Mouse (Mus musculus) left cerebral cortex, postnatal 36 days (tissue): ENCODE results near the gene Ets1. TPM values are rescaled to one million over a fixed set of nuclear protein-coding genes. Genes with fewer than 3 reads are reported as not detected.

ENCODE experiments used
- DNase-seq, 2 experiments: peaks; one replicate each; pipeline ENCODE4 v3.0.0; 2021 to 2022; ENCODE audit warnings: low spot score in 2 of 2, mixed read lengths in 1 of 2
- intact Hi-C: fragments of 180-260 bp; cut with DNase I; formaldehyde crosslinking; loops from one replicate; pipeline ENCODE4 v1.15.1; 2025
- total RNA-seq, 2 experiments: library from RNA; stranded (reverse); gene quantifications; 2 replicates each; pipeline ENCODE4 v1.2.3; 2021

The Ets1 gene
- total RNA-seq, 2 experiments from 2014 or later, result 11.5 to 11.6 TPM

DNA sequence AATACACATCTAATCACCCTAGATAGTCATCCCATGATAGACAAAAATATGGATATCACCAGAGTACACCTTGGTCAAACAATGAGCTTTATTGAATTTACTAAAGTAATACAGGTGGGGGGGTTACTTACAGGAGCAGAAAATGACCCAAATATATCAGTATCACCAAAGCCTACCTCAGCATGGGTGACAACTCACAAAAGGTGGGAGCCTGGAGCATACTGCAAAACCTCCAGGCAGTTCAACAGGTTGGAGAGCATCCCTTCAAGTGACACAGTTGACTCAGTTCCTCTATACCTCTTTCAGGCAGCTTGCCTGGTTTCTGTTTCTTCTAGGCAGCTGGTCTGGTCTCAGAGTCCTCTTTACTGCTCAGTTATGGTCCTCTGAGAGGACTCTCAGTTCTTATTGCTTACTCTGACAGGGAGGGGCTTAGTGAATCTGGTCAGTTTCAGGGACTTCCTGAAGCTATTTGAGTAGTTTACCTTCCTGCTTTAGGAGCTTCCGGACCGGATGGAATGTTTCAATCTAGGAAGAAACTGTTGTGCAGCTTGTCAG is 24.5 kb downstream of the Ets1 start:
- intact Hi-C loops, result no loop called here
- DNase-seq, result no peak

- DNase-seq, result no peak
- intact Hi-C loops, result no loop called here
Observed at GRCm38 (mm10) chr9:32661071-32661470, 25.1 kb downstream of the Ets1 start.

DNA sequence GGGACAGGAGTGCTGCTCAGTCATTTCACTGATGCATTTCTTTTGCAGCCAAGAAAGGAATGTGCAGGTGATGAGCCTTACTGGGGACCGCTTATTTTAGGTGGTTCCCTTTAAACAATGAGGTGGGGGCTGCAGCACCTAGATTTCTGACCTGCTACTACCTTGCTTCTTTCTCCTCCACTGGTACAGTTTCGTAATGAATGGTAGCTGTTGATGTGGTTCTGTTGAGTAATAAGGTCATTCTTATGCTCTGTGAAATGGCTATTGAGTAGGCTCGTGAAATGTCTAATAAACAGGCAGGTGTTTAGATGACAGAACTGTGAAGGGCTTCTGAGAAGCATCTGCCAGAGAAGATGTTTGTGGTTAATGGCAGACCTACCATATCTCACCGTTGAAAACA is 25.5 kb downstream of the Ets1 start:
- intact Hi-C loops, result no loop called here

DNA sequence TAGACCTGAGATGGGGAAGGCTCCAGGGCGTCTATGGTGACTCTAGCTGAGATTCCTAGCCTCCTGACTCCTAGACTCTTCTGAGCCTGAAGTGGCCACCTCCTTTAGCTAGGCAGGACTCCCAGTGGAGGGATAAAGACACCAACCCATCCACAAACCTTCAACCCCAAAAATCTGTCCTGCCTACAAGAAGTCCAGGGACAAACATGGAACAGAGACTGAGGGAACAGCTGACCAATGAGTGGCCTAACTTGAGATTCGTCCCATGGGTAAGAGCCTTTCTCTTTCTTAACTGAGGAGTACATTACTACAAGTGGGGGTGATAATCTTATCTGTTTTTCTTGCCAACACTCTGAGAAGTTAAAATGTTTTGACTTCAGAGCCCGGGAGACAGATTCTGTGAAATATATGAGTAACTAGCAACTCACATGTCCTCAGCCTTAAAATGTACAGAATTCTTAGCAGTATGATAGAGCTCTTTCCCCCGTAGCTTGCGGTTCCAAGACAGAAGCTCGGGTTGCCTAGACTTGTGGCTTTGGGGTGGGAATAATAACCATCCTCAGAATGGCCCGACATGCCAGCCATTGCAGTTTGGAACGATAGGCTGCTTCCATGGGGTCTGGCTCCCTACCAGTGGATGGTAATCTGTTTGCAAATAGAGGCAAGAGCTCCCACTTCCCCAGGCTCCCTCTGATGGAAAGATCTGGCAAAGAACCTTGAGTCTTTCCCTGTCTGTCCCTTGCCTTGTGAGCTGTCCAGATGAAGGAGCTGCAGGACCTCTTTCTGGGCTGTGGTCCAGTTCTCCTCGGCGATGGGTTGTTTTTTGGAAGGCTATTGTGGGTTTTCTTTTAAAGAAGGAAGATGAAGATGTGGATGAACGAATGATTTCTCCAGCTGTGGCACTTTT is 30.8 kb downstream of the Ets1 start:
- intact Hi-C loops, result no loop called here
- DNase-seq, result no peak

More for the DNA sequence above, 25.5 kb downstream of the Ets1 start:
- no peak for DNase-seq

- DNase-seq, result no peak
Observed at GRCm38 (mm10) chr9:32667518-32667908, 31.5 kb downstream of the Ets1 start.

GRCm38 (mm10) chr9:32668075-32668673 is 32.2 kb downstream of the Ets1 start:
- intact Hi-C loops, result no loop called here
- DNase-seq, result no peak

More at GRCm38 (mm10) chr9:32667518-32667908, 31.5 kb downstream of the Ets1 start:
- intact Hi-C loops, result no loop called here

GRCm38 (mm10) chr9:32669397-32669796 is 33.4 kb downstream of the Ets1 start:
- DNase-seq, result no peak
- intact Hi-C loops, result no loop called here

DNA sequence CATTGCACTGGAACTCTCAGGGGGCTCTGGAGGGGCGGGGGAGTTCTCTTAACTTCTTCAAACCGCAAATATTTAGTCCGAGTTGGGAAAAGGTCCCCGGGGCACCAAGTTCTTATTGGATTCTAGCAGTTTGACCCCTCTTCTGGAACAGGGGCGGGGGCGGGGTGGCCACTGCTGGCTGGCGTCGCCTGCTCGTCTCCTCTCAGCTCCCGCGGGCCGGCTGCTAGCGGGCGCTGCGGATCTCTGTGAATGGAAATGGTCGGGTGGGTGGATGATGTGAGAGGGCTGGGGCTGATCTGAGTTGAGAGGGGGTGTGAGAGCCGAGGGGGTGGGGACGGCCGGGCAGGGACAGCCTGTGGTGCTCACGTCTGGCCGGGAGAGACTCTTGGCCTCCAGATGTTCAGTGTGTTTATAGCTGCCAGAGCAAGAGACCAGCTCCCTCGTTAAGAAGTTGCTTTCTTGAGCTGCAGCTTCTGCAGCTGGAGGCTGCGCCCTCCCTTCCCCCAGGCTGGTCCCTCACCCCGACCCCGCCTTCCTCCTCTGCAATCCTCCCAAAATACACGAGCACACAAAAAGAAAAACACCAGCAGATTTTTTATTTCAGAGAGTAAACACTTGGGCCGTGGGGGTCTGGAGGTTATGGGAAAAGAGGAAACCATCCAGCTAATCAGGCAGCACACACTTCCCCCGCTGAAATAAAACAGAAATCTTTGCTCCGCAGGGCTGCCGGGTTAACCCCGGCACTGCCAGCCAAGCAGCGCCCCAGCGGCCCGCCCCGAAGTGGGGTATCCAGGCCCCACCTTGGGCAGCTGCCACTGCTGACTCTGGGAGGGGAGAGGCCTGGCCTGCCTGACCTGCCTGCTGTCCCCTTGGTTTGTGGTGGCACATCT is 36.2 kb downstream of the Ets1 start:
- peak; percentile 41 to 45 for DNase-seq

GRCm38 (mm10) chr9:32673923-32674322 is 37.9 kb downstream of the Ets1 start:
- no peak for DNase-seq
- intact Hi-C loops, result loop anchor here (5.0 kb wide), 1 partner anchor 82 kb away; no protein-coding TSS in a partner anchor

More for the DNA sequence above, 36.2 kb downstream of the Ets1 start:
- intact Hi-C loops, result loop anchor here (5.0 kb wide), 1 partner anchor 80 kb away; no protein-coding TSS in a partner anchor

GRCm38 (mm10) chr9:32675671-32676409 is 39.8 kb downstream of the Ets1 start:
- intact Hi-C loops, result loop anchor here (5.0 kb wide), 1 partner anchor 266 kb away; no protein-coding TSS in a partner anchor
- DNase-seq, result no peak

- intact Hi-C loops, result loop anchor here (5.0 kb wide), 1 partner anchor 266 kb away; no protein-coding TSS in a partner anchor
- DNase-seq, result no peak
Observed at GRCm38 (mm10) chr9:32676480-32676879, 40.5 kb downstream of the Ets1 start.

DNA sequence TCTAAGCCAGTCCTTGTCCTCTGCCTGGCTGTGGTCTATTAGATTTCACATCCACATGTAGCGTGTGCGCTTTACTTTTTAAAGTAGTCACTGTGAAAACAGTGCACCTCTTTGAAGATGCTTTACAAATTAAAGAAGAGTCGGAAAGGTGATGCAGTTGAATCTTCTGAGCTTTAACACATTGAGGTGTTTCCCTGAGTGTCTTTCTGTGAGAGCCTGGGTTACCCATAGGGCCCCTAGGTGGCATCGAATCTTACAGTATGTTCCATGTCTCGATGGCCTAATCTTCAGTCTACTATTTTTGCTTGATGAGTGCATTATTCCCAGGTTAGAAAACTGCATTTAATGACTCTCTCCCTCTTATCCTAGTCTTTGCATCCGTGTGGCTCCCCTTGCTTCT is 41.6 kb downstream of the Ets1 start:
- DNase-seq, result no peak
- intact Hi-C loops, result loop anchor here (5.0 kb wide), 1 partner anchor 265 kb away; no protein-coding TSS in a partner anchor

DNA sequence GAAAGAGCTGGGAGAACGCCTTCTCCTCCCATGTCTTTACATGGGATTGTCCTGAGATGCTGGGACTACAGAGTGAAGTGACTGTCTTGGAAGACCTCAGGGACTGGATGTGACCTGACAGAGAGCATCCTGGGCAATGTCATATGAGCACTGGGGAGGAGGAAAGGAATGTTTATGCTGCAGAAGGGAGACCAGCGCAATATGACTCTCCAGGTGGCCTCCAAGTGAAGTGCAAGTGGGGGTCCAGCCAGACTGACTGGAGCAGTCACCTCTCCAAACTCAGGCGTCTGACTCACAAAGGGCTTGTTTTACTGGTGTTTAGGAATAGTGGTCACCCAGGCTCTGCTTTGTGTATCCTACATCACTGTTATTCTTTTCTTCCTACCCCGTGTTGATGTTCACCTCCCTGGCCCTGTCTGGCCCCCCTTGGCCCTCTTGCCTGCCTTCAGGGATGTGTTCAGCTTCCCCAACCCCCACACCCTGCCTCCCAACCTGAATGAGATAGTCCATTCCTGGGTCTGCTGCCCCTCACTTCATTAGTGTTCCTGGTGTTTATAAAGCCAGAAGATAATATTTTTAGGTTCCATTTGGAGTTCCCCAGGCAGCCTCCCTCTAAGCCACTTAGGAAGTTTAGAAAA is 42.2 kb downstream of the Ets1 start:
- DNase-seq, result no peak
- intact Hi-C loops, result loop anchor here (5.0 kb wide), 1 partner anchor 264 kb away; no protein-coding TSS in a partner anchor

- intact Hi-C loops, result loop anchor here (5.0 kb wide), 1 partner anchor 263 kb away; no protein-coding TSS in a partner anchor
- no peak for DNase-seq
Observed at GRCm38 (mm10) chr9:32679531-32679930, 43.5 kb downstream of the Ets1 start.

GRCm38 (mm10) chr9:32680201-32680600 is 44.2 kb downstream of the Ets1 start:
- intact Hi-C loops, result no loop called here
- DNase-seq, result no peak

DNA sequence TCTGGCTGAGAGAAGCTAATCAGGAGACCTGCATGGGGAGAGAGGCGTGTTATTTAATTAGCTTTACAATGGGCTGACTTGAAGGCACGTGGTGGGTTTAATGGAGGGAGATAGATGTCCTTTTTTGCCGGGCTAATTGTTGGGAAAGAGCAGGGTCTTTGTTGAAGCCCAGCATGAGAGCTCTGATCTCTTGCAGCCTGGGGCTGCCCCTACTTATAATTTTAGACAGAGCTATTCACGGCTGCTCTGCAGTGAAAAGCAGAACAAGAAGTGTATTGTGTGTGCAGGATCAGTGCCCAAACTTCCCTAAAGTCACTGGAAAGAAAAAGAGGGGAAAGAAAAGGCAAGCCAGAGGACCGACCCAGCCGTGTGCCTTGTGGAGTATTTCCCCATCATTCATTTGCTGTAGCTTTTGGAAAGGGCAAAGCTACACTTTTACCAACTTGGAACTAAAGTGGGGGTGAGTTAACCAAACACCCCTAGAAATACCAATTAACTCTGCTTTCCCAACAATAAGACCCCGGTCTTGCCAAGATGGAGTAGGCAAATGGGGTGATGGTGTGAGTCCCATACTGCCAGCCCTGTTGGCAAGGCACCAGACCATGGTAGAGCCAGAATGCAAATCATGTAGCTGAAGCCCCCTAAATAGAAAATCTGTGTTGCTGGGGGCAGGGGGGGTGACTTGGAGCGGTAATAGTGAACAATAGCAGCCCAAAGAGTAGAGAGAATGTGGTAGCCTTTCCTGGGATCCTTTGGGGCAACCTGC is 50.0 kb downstream of the Ets1 start:
- DNase-seq, result no peak
- intact Hi-C loops, result no loop called here

GRCm38 (mm10) chr9:32688351-32688750 is 52.3 kb downstream of the Ets1 start:
- intact Hi-C loops, result no loop called here
- DNase-seq, result no peak
